Mouse (Mus musculus) layer of hippocampus, postnatal 10 days (tissue): Measurements from ENCODE around the gene Mrpl49. TPM values are rescaled to one million over a fixed set of nuclear protein-coding genes. Genes with fewer than 3 reads are reported as not detected.

Source experiments
- DNase-seq, 2 experiments: peaks; one replicate each; pipeline ENCODE4 v3.0.0; 2021; ENCODE audit warnings: low spot score in 2 of 2
- long read RNA-seq: library from polyadenylated mRNA; stranded (forward); transcript quantifications from one replicate; pipeline ENCODE4 v2.0.0, GENCODE M21; 2023
- total RNA-seq, 2 experiments: library from RNA; stranded (reverse); gene quantifications; 2 replicates each; pipeline ENCODE4 v1.2.3; 2021

Mrpl49 gene
- total RNA-seq = 10 to 100 TPM; 40.3 to 42.4 TPM
- long read RNA-seq, transcript Mrpl49-201 (4 exons, 1,764 nt) = major isoform, 62 of 67 reads
- long read RNA-seq, partial matches to known transcripts = 1 of 67 reads
- long read RNA-seq, other reads (novel, unspliced or antisense) = 4 of 67 reads

DNA sequence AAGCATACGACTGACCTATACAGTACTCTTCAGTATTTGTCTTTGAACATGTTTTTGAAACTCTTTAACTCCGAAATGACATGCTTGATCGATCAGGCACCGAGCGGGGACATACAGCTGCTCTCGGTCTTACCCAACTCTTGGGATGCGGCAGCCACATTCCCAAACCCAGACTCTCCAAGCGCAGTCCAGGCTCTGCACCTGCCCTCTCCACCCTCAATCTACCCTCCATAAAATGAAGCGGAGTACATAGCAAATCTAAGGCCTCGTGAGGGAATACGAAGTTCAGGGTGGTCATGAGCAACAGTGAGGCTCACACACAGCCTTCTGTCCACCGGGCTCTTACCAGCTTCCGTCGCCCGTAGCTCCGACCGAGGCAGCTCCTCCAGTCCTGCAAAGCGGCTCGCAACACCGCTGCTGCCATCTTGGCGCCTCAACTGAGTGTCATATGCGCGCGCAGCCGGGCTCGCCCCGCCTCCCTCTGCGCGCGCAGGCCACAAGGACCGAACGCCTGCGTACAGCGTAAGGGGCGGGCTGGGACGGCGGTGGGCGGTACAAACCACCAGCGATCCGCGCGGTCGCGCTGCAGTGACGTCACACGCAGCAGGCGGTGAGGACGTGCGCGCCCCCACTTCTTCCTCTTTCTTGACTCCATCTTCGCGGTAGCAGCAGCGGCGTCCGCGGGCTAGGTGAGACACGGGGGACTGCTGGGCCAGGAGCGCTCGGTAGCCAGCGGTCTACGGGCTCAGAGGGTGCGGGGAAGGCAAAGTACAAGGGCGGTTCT is at the start of gene Mrpl49, which contains the start of gene Fau:
Mrpl49 (minus strand) TSS at position 473 of the 784 bp plus-strand sequence.
Fau (plus strand) TSS at position 532 of the 784 bp plus-strand sequence.
- peak; percentile 97 to 99 for DNase-seq

DNA sequence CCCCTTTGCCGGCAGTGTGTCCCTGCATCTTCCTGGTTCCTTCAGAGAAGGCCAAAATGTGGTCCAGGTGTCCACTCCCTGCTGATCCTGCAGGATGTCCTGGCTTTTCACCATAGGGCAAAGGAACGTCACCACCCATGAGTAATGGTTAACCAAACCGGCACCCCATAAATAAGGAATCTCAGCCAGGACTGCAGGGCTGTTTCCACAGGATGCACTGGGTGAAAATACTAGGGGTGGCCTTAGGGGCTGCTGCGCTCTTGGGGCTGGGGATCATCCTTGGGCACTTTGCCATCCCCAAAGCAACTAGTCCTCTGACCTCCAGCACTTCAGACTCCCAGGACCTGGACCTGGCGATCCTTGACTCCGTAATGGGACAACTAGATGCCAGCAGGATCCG is 48.0 kb upstream of the Mrpl49 start, which contains the start of gene Naaladl1:
Naaladl1 (plus strand) TSS at position 197 of the 400 bp plus-strand sequence.
- no peak for DNase-seq

DNA sequence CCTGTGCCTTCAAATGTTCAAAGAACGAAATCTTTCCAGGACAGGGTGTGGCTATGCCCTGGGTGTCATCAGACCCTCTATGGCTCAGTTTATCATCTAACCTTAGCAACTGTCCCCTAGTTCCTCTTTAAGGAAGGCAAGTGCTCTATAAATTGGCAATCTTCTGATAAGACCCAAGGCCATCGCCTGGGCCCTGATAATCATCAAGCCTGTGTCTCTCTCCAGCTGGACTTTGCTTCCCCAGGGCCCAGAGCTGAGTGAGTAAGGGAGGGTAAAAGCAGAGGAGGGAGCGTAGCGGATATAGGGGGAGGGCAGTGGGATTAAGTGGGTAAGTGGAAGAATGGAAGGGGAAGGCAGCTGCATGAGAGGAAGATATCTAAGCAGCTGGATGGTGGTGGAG is 46.9 kb upstream of the Mrpl49 start:
- no peak for DNase-seq

DNA sequence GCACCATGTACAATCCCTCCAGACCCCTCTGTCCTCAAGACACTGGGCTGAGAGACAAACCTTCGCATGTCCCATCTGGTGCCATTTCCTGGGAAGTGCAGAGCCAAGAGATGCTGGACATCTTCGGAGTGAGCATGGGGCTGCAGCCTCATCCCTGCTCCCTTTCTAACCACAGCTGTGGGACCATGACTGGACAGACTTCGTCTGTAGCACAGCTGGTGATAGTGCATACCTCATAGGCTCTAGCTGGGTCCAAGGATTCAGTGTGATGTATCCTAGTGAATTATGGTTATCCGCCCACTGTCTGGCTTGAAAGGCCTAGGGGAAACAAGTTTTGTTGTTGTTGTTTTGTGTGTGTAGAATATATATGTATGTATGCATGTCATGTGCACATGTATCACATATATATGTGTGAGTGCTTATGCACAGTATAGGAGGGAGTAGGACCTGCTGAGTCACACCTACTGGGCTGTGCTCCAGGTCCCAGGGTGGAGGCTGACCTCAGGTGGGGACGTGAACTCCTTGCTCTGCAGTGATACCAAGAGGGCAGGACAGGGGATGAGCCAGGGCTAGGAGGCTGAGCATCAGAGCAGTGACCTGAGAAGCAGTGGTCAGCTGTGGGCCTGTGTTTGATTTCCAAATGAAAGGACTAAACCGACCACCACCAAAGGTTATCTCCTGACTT is 44.7 kb upstream of the Mrpl49 start:
- no peak for DNase-seq

DNA sequence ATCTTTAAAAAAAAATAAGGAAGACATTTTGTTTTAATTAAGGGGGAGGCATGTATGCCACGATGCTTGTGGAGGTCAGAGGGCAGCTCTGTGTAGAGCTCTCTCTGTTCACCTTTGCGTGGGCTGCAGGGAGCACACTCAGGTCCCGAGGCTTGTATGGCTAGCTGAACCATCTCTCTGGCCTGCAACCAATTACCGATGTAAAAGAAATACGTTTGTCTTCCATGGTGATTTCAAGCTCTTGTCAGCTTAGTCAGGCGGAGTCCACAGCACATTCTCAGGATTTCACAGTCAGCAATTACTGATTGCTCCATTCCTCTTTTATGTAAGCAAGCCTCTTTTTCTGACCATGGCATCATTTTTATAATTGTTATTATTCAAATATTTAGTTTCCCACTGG is 43.6 kb upstream of the Mrpl49 start:
- DNase-seq = no peak

DNA sequence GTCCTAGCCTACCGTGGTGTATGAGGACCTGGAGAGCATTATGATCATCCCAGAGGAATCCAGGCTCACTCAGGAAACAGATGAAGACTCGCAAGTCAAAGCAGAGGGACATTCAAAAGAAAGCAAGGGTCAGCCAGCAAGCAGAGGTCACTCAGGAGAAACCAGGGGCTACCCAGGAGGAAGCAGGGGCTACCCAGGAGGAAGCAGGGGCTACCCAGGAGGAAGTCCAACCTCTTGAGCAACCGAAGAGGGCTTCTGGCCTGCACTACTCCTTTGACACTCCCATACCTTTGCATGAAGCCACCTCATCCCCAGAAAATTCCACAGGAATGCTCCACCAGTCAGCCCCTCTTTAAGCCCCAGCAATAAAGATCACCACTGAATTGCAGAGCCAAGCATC is 40.3 kb upstream of the Mrpl49 start:
- no peak for DNase-seq

DNA sequence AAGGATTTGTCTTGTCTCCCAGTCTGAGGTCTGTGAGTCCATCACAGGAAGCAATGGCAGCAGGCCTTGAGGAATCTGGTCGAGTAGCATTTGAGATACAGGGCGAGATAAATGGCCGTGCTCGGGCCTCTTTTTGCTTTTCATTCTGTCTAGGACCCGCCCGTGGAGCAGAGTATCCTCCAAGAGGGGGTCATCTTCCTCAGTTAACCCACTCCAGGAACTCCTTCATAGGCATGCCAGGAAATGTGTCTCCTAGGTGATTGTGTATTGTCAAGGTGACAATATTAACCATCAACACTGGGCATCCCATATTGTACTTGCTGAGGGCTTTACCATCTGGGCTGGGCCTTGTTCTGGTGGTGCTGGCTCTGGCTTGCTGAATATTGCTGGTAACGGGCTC is 36.5 kb upstream of the Mrpl49 start, which contains the start of gene AC131692.1:
AC131692.1 (plus strand) TSS at position 301 of the 400 bp plus-strand sequence.
- DNase-seq = no peak

DNA sequence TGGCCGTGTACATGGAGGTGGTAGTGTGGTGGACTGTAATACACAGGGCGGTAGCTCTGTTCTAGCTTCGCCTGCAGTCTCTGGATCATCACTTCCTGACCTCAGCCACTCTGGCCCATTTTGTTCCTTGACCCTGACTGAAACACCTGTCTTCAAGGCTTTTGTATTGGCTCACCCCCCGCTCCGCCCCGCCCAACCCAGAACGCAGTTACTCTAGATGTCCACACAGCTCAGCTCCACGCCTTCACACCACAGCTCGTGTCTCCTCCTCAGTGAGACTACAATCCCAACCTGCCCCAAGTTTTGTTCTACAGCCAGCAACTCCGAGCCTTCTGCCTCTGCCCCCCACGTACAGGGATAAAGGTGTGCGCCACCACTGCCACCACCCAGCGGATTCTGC is 31.3 kb upstream of the Mrpl49 start:
- no peak for DNase-seq

DNA sequence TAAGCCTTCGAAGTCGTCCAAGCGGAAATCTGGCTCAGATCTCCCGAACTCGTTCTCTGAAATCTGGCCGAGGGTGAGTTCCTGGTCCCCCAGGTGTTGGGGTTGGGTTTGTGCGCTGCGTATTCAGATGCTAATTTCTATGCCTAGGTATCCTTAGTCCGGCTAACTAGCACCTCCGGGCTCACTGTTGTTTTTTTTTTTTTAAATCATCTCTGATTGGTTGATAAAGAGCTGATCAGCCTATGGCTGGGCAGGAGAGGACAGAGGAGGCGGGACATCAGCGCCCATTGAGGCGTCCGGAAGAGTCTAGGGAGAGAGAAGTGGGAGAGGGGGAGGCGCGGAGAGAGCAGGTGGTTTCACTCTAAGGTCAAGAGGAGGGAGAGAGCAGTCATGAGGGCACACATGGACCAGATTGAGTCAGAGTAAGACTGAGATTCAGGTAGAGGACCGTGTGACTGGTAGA is 27.9 kb upstream of the Mrpl49 start:
- peak; percentile 30 to 45 for DNase-seq

DNA sequence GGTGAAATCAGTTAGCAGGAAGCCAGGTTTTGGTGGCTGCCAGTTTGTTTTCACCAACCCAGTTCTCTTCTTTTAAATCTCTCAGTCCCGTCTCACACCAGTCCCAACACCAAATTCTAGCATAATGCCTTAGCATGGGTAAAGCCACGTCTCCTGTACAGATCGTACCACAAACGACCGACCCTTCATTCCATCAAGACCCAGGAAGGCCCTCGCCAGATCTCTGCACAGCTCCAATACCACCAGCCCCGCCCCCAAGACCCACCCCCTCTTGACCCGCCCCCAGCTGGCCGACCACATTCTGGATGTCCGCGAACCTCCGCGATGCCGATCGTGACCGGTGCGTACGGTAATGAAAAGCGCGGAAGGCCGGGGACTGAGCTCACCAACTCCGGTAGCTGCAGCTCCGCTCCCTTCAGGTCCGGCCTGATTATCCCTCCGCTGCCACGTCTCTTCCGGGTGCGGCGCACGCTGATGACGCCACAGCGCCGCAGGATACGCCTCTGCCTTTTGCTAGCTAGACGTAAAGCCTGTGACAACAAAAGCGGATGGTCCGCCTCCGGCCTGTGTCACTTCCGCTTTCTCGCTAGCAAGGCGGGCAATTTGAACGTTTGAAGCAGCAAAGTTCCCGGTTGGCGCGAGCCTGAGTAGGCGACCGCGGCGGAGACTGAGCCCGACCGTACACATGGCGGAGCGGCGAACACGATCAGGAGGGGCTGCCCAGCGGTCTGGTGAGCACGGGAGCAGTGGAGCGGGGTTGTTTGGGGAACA is 27.1 kb upstream of the Mrpl49 start, which contains the start of the genes Zfpl1 and Cdca5:
Zfpl1 (minus strand) TSS at position 479 of the 771 bp plus-strand sequence.
Cdca5 (plus strand) TSS at position 506 of the 771 bp plus-strand sequence.
- peak; percentile 94 to 95 for DNase-seq

DNA sequence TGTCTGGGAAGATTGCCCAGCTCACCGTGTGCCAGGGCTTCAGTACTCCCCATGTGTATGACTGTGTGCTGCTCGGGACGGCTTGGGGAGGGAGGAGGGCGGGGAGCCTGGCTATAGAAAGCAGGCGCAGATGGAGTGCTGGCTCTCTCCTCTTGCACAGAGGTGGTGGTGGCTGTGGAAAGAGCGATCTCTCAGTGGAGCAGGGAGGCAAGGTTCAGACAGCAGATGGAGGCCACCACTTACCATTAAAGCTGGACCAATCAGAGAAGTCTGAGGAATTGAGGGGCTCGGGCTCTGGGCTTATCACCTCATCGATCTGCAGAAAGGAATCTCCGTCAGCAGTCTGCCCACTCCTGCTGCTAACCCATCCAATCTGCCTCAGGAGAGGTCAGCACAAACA is 24.6 kb upstream of the Mrpl49 start, which contains the start of gene Gm28374:
Gm28374 (minus strand) TSS at position 101 of the 400 bp plus-strand sequence.
- DNase-seq = no peak

DNA sequence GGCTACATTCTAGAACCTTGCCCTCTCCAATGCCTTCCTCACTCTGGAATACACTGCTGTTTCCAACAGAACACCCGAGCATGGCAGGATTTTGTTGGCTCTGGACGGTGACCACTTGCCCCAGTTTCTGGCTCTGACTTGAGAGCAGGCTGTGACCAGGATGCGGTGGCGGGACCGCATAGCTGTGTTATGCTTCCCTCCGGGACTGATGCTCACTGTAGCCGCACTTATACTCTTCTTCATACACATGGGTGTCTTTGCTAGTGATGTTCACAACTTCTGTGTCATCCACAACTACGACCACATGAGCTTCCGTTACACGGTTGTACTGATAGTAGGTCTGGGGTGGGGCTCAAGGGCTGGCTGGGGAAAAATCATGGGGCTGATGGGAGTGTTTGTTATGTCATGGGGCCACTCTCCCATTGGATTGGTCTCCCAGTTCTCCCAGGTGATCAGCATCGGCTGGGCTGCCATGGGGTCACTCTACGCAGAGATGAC is 22.4 kb upstream of the Mrpl49 start, which contains the start of gene Tmem262:
Tmem262 (plus strand) TSS at position 51 of the 498 bp plus-strand sequence.
- no peak for DNase-seq

DNA sequence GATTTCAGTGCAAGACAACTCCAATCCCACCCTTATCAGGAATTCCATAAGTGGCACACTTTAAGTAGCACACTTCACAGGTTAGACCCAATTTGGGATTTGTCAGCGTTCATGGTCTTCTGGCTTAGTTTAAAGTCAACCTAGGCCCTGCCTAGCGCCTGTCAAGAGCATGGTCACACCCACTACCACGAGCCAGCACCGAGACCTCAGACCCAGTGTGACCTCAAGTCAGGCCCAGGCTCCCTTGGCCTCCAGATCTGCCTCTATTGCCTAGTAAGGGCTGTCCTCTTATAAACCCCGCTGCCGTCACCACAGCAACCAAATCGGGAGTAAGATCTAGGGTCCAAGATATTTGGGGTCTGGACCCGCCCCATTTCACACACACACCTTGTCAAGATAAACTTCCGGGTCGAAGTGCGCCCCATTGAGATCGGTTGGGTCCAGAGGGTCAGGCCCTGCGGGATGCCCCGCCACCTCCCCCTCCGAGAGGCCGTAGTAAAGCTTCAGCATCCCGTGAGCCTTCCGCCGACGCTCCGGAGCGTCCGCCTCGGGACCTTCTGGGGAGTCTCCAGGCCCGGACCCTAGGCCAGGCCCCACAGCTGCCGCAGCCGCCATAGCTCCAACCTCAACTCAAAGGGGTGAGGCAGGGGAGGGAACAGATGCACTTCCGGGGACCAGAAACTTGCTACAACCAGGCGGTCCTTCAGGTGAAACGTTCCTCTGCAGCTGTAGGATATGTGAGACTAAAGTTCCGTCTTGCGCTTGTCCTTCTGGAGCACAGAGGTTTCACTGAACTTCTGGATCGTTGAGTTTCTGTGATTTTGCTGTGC is 19.2 kb upstream of the Mrpl49 start, which contains the start of gene Vps51:
Vps51 (minus strand) TSS at position 668 of the 830 bp plus-strand sequence.
- DNase-seq = peak; percentile 85 to 87

DNA sequence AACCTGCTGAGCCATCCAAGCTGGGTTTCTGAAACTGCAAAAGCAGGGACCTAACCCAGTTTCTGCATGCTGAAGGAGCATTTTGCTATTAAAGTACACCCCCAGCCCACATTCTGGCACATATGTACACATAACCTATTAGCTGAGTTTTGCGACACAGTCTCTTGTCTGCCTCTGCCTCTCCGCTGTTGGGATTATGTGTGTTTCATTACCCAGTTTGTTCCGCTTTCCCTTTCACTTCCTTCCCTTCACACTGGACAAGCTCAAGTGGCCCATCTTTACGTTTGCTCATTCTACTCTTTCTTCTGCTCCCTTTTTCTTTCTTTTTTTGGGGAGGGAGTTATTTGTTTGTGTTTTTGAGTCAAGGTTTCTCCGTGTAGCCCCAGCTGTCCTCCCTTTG is 16.3 kb upstream of the Mrpl49 start:
- no peak for DNase-seq

DNA sequence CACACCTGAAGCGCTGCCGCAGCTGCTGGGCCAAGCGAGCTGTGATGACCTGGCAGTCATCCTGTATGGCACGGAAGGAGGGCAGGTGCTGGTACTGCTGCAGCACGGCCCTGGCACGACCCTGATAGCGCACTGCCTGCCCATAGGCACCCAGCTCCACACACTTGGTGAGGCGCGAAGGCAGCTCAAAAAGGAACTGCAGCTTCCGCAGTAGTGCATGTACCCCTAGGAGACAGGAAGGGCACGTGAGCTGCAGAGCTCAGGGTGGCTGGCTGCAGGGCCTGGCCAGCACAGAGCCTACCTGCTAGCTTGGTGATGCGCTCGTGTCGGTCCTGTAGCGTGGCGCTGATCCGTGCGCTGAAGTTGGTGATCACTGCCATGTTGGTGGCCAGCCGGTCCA is 13.7 kb upstream of the Mrpl49 start:
- DNase-seq = no peak

DNA sequence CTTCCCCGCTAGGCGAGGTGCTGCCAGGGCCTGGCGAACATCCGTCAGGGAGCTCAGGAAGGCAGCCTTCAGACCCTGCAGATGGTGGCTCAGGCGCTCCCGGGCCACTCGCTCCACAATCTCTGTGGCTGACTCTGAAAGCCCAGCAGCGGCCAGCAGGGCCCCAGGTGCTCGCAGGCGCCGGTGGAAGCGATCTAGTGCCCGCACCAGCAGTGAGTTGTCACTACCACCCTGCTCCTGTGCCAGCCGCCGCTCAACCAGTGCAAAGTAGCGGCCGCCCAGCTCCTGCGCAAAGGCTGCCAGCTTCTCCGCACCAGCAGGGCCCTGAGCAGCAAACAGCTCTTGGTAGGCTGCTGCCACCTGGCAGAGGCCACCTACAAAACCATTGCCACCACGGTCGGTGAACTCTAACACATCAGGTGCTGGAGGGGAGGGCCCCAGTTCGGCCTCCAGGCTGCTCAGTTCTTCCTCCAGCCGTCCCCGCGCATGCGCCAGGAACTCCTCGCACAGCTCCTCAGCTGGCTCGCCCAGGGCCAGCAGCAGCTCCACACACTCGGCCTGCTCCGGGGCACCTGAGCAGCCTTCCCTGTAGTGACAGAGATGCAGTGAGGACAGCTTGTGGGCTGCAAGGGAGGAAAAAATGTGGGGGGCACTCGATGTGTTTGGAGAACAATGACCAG is 13.1 kb upstream of the Mrpl49 start:
- DNase-seq = no peak

DNA sequence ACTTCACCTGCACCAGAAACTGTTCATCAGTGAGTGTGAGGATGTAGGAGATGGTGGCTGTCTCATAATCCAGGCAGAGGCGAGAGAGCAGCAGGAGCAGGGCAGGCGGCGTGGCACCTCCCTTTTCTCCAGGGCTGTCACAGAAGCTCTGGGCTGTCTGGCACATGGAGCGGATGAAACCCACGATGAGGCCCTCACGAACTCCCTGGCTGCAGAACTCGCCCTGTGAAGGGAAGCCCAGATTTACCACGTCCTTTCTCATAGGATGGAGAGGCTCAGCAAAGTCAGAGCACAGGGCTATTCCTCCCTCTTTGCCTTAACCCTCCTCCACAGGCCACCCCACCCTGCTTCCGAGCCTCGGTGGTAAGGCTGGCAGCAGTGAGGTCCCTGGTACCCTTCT is 12.3 kb upstream of the Mrpl49 start:
- no peak for DNase-seq

DNA sequence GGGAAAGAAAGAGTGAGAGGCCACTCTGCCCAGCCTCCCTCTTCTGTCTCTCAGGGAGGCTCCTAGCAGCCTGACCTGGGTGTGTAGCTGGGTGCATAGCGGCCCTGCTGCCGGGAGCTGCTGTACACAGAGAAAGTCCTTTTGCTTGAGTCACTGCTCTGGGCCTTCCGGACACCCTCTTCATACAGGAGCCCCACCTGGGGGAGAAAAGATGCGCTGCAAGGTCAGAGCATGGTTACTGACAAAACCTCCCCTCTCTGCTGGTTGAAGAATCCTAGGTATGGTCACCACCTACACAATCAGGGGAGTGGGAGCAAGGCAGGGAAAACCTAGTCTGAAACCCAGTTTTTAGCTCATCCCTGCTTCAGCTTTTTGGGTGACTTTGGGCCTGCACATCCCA is 11.4 kb upstream of the Mrpl49 start:
- no peak for DNase-seq
